Mouse (Mus musculus): Measurements from ENCODE around the gene Tbx1. TPM values are rescaled to one million over a fixed set of nuclear protein-coding genes. Genes with fewer than 3 reads are reported as not detected.
"Not testable (repeated sequence)": the region's sequence is repeated elsewhere in the genome, so short reads cannot be mapped to it uniquely, and the experiment has no call there.

The Tbx1 gene
- polyA plus RNA-seq, 1 experiment from 2014 or later: 5.5 TPM

GRCm38 (mm10) chr16:18564472-18564871 lies 26.0 kb downstream of the Tbx1 start:
- no peak overlapping the region for H3K4me3 ChIP-seq
- 92% methylated on average over 2 of the region's 2 CpGs for WGBS
- no peak for ATAC-seq (ENCODE audit: low FRiP score, low read depth)

DNA sequence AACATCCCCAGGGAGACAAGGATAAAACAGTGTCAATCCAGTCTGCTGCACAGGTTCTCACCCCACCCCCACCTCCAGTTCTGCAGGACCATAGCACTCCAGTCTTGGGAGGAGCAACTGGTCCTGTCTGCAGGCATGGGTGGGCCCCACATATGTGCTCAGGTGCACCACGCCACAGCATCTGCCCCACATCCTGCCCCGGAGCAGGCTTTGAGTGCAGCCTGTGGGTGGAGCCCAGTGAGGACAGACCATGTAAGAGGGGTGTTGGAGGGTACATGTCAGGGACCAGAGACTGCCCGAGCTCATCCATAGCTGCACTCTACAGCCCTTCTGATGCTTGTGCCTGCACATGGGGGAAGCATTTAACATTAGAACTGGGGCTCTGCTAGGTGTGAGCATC lies 34.0 kb downstream of the Tbx1 start:
- 95% methylated on average over 3 of the region's 3 CpGs for WGBS
- peaks cover 5% of the 10 kb centered on the region for H3K4me1 ChIP-seq
- H3K27ac ChIP-seq: no peak overlapping the region
- H3K36me3 ChIP-seq: no peaks in the 10 kb centered on the region
- no peak for ATAC-seq (ENCODE audit: low FRiP score, low read depth)
- no peak overlapping the region for H3K4me3 ChIP-seq
- no peaks in the 10 kb centered on the region for H3K27me3 ChIP-seq (replicated peaks)
- no peaks in the 10 kb centered on the region for H3K9me3 ChIP-seq
- H3K4me2 ChIP-seq (replicated peaks): no peak overlapping the region
- no peak overlapping the region for H3K9ac ChIP-seq

More at GRCm38 (mm10) chr16:18564472-18564871, 26.0 kb downstream of the Tbx1 start:
- no peak overlapping the region for H3K9ac ChIP-seq
- H3K4me1 ChIP-seq: no peaks in the 10 kb centered on the region
- H3K27ac ChIP-seq: no peak overlapping the region
- H3K36me3 ChIP-seq: 0 out of 2 replicates have a peak, but pooled peaks cover 2% of the 10 kb centered on the region
- H3K9me3 ChIP-seq: no peaks in the 10 kb centered on the region
- H3K27me3 ChIP-seq (replicated peaks): no peaks in the 10 kb centered on the region
- no peak overlapping the region for H3K4me2 ChIP-seq (replicated peaks)

- WGBS: 69% methylated on average over 17 of the region's 17 CpGs
These were observed 35.1 kb downstream of the Tbx1 start for GRCm38 (mm10) chr16:18555235-18555935.

GRCm38 (mm10) chr16:18554721-18555120 lies 35.8 kb downstream of the Tbx1 start:
- Histone ChIP-seq H3K27me3 (replicated peaks) (no peaks in the 10 kb centered on the region), H3K9me3 (no peaks in the 10 kb centered on the region), H3K27ac (no peak overlapping the region), H3K36me3 (no peaks in the 10 kb centered on the region), H3K4me1 (peaks cover 11% of the 10 kb centered on the region), H3K4me3 (no peak overlapping the region), H3K9ac (no peak overlapping the region), H3K4me2 (replicated peaks) (no peak overlapping the region)
- 54% methylated on average over 2 of the region's 2 CpGs for WGBS
- ATAC-seq (ENCODE audit: low FRiP score, low read depth): no peak

More at GRCm38 (mm10) chr16:18555235-18555935, 35.1 kb downstream of the Tbx1 start:
- Histone ChIP-seq H3K9me3 (no peaks in the 10 kb centered on the region), H3K4me1 (peaks cover 11% of the 10 kb centered on the region), H3K4me3 (no peak overlapping the region), H3K36me3 (no peaks in the 10 kb centered on the region), H3K27ac (no peak overlapping the region), H3K9ac (no peak overlapping the region), H3K4me2 (replicated peaks) (no peak overlapping the region), H3K27me3 (replicated peaks) (no peaks in the 10 kb centered on the region)
- no peak for ATAC-seq (ENCODE audit: low FRiP score, low read depth)

- Histone ChIP-seq H3K4me1 (peaks cover 11% of the 10 kb centered on the region), H3K9ac (no peak overlapping the region), H3K36me3 (no peaks in the 10 kb centered on the region), H3K4me3 (no peak overlapping the region), H3K27ac (no peak overlapping the region), H3K9me3 (no peaks in the 10 kb centered on the region), H3K4me2 (replicated peaks) (no peak overlapping the region), H3K27me3 (replicated peaks) (no peaks in the 10 kb centered on the region)
- 58% methylated on average over 11 of the region's 11 CpGs for WGBS
- peak; percentile 17; the same call in 1 of the 2 replicates for ATAC-seq (ENCODE audit: low FRiP score, low read depth)
These were observed 38.3 kb downstream of the Tbx1 start for GRCm38 (mm10) chr16:18552106-18552710.

DNA sequence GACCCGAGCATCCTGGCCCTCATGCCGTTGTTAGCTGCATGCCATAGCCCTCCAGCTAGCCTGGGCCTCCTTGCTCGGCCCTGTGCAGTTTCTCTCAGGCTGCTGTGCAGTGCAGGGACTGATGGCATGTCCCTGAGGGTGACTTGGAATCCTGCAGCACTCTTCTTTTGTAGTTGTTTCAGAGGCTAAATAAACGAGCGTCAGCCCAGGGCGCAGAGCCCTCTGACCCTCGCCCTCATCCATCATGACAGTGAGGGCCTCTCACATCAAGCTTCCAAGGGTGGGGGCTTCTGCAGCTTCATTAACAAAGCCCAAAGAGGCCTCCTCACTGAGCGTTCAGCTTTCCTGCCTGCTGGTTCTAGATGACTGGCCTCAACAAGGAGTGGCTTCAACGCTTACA lies 38.9 kb downstream of the Tbx1 start:
- H3K4me1 ChIP-seq: peaks cover 11% of the 10 kb centered on the region
- ATAC-seq (ENCODE audit: low FRiP score, low read depth): peak; percentile 31; the same call in 1 of the 2 replicates
- no peaks in the 10 kb centered on the region for H3K27me3 ChIP-seq (replicated peaks)
- H3K9me3 ChIP-seq: no peaks in the 10 kb centered on the region
- H3K4me2 ChIP-seq (replicated peaks): no peak overlapping the region
- no peak overlapping the region for H3K27ac ChIP-seq
- 14% methylated on average over 9 of the region's 9 CpGs for WGBS
- H3K36me3 ChIP-seq: no peaks in the 10 kb centered on the region
- no peak overlapping the region for H3K9ac ChIP-seq
- no peak overlapping the region for H3K4me3 ChIP-seq

DNA sequence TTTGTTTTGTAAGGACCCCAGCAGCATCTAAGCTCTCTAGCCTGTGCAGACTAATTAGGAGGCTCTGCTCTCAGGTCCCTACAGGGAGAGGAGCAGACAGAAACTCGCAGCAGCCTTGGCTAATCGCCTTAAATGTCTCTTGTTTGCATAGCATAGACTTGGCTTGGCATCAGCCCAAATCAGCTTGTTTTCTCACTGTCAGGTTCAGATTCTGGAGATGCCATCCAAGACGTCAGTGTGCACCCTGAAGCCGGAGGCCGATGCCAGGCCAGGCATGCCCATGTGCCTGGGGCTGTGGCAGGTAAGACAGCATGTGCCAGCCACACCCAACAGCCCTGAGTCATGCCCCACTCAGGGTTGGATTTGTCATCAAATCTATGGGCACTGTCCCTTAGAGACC lies 42.6 kb downstream of the Tbx1 start:
- H3K9me3 ChIP-seq: no peaks in the 10 kb centered on the region
- no peak overlapping the region for H3K4me3 ChIP-seq
- no peaks in the 10 kb centered on the region for H3K36me3 ChIP-seq
- no peak for ATAC-seq (ENCODE audit: low FRiP score, low read depth)
- H3K9ac ChIP-seq: no peak overlapping the region
- no peaks in the 10 kb centered on the region for H3K27me3 ChIP-seq (replicated peaks)
- WGBS: 88% methylated on average over 5 of the region's 5 CpGs
- H3K4me1 ChIP-seq: peaks cover 11% of the 10 kb centered on the region
- no peak overlapping the region for H3K4me2 ChIP-seq (replicated peaks)
- no peak overlapping the region for H3K27ac ChIP-seq

DNA sequence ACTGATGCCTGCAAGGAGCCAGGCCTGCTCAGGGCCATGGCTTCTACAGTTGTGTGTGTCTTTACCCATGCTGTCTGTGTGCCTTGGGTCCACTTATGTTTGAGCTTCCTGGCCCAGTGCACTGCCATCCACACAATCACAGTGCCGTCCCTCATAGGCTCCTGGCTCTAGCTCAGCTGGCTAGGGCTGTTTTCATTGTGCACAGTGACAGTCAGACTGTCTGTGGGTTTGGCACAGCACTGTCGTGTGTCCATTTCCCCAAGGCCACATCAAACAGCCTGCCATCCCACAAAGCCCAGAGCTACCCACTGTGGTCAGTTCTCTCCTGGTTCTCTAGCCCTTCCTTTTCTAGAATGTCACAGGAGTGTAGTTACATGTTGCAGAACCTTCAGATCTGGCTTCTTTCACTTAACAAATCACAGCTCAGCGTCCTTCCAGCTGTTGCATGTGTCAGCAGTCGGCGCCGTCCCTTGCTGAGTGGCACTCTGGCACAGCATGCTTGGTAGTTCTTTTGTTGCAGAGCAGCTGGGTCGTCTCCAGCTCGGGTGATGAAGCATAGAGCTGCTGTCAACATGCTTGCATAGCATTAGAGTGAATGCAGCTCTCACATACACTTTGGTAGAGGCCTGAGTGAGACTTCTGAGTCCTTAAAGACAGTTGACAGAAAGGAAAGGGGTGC lies 47.2 kb downstream of the Tbx1 start:
- Histone ChIP-seq H3K36me3 (no peaks in the 10 kb centered on the region), H3K4me2 (replicated peaks) (no peak overlapping the region), H3K4me1 (no peaks in the 10 kb centered on the region), H3K4me3 (no peak overlapping the region), H3K9me3 (no peaks in the 10 kb centered on the region), H3K9ac (no peak overlapping the region), H3K27ac (no peak overlapping the region), H3K27me3 (replicated peaks) (no peaks in the 10 kb centered on the region)
- 66% methylated on average over 8 of the region's 8 CpGs for whole genome bisulfite sequencing
- no peak for ATAC-seq (ENCODE audit: low FRiP score, low read depth)

- Histone ChIP-seq H3K4me1 (no peaks in the 10 kb centered on the region), H3K9ac (no peak overlapping the region), H3K36me3 (no peaks in the 10 kb centered on the region), H3K4me2 (replicated peaks) (no peak overlapping the region), H3K9me3 (no peaks in the 10 kb centered on the region), H3K4me3 (no peak overlapping the region), H3K27ac (no peak overlapping the region), H3K27me3 (replicated peaks) (no peaks in the 10 kb centered on the region)
- ATAC-seq (ENCODE audit: low FRiP score, low read depth): no peak
- WGBS: 84% methylated on average over 6 of the region's 6 CpGs
These were observed 51.2 kb downstream of the Tbx1 start for GRCm38 (mm10) chr16:18539281-18539680.

- WGBS: 92% methylated on average over 3 of the region's 3 CpGs
- Histone ChIP-seq H3K9ac (no peak overlapping the region), H3K4me3 (no peak overlapping the region), H3K9me3 (no peaks in the 10 kb centered on the region), H3K4me1 (no peaks in the 10 kb centered on the region), H3K27ac (no peak overlapping the region), H3K27me3 (replicated peaks) (no peaks in the 10 kb centered on the region), H3K36me3 (no peaks in the 10 kb centered on the region), H3K4me2 (replicated peaks) (no peak overlapping the region)
- no peak for ATAC-seq (ENCODE audit: low FRiP score, low read depth)
These were observed 53.0 kb downstream of the Tbx1 start for GRCm38 (mm10) chr16:18537407-18537990.

- not testable (repeated sequence) for H3K4me2 ChIP-seq (replicated peaks); H3K27ac ChIP-seq; H3K27me3 ChIP-seq (replicated peaks); H3K36me3 ChIP-seq; H3K4me1 ChIP-seq; H3K4me3 ChIP-seq; H3K9ac ChIP-seq; H3K9me3 ChIP-seq
- ATAC-seq (ENCODE audit: low FRiP score, low read depth): peak; percentile 94
- 92% methylated on average over 7 of the region's 7 CpGs for WGBS
These were observed 57.4 kb downstream of the Tbx1 start for GRCm38 (mm10) chr16:18533061-18533460.
